Mouse (Mus musculus): ENCODE data around the gene Lsm14a. TPM values are rescaled to one million over a fixed set of nuclear protein-coding genes. Genes with fewer than 3 reads are reported as not detected.
A peak's percentile ranks its signal among the peaks of the same experiment; 100 is the strongest.

Lsm14a gene
- polyA plus RNA-seq, 1 experiment = 69.3 TPM

- TF ChIP-seq MAX (IDR thresholded peaks at IDR 0.05; ENCODE audit: low read depth) (no peak), TCF3 (IDR thresholded peaks at IDR 0.05; ENCODE audit: insufficient read length, low read depth) (no peak), USF1 (IDR thresholded peaks at IDR 0.05; ENCODE audit: low read depth) (no peak), MYOG (IDR thresholded peaks at IDR 0.05; ENCODE audit: control insufficient read depth in 1 of 3, insufficient read depth in 1 of 3, insufficient read length in 2 of 3, low read depth in 2 of 3) (no peak), POLR2A (IDR thresholded peaks at IDR 0.05; ENCODE audit: insufficient read length, low read depth) (no peak), MYOD1 (IDR thresholded peaks at IDR 0.05; ENCODE audit: control insufficient read depth in 1 of 3, insufficient read length in 2 of 3, low read depth in 2 of 3) (no peak), REST (IDR thresholded peaks at IDR 0.05; ENCODE audit: insufficient read depth, insufficient read length) (no peak), E2F4 (IDR thresholded peaks at IDR 0.05; ENCODE audit: insufficient read depth) (no peak), SRF (IDR thresholded peaks at IDR 0.05; ENCODE audit: control insufficient read depth, insufficient read length, low read depth) (no peak), TCF12 (IDR thresholded peaks at IDR 0.05; ENCODE audit: insufficient read depth, poor library complexity, severe bottlenecking) (no peak), CEBPB (IDR thresholded peaks at IDR 0.05; ENCODE audit: insufficient read depth, poor library complexity, severe bottlenecking) (no peak), POLR2AphosphoS2 (IDR thresholded peaks at IDR 0.05; ENCODE audit: insufficient read length, low read depth) (no peak)
- H3ac ChIP-seq (ENCODE audit: control insufficient read depth, insufficient read length) = no peak overlapping the region
- no peaks in the 10 kb centered on the region for H3K27me3 ChIP-seq (ENCODE audit: control insufficient read depth, insufficient read depth, insufficient read length)
- no peak overlapping the region for H3K4me3 ChIP-seq
- peaks cover 80% of the 10 kb centered on the region for H3K36me3 ChIP-seq (ENCODE audit: control insufficient read depth, insufficient read depth)
- H3K4me2 ChIP-seq (ENCODE audit: low read depth) = peak overlapping the region; percentile 59
- no peaks in the 10 kb centered on the region for H3K79me2 ChIP-seq (ENCODE audit: control insufficient read depth, insufficient read depth)
Measured at GRCm38 (mm10) chr7:34348011-34348410, 45.1 kb downstream of the Lsm14a start.

- no peaks in the 10 kb centered on the region for H3K79me2 ChIP-seq (ENCODE audit: control insufficient read depth, insufficient read depth)
- no peak overlapping the region for H3ac ChIP-seq (ENCODE audit: control insufficient read depth, insufficient read length)
- H3K27me3 ChIP-seq (ENCODE audit: control insufficient read depth, insufficient read depth, insufficient read length) = no peaks in the 10 kb centered on the region
- peaks cover 73% of the 10 kb centered on the region for H3K36me3 ChIP-seq (ENCODE audit: control insufficient read depth, insufficient read depth)
- TF ChIP-seq USF1 (IDR thresholded peaks at IDR 0.05; ENCODE audit: low read depth) (no peak), MYOG (IDR thresholded peaks at IDR 0.05; ENCODE audit: control insufficient read depth in 1 of 3, insufficient read depth in 1 of 3, insufficient read length in 2 of 3, low read depth in 2 of 3) (no peak), TCF12 (IDR thresholded peaks at IDR 0.05; ENCODE audit: insufficient read depth, poor library complexity, severe bottlenecking) (no peak), E2F4 (IDR thresholded peaks at IDR 0.05; ENCODE audit: insufficient read depth) (no peak), CEBPB (IDR thresholded peaks at IDR 0.05; ENCODE audit: insufficient read depth, poor library complexity, severe bottlenecking) (no peak), REST (IDR thresholded peaks at IDR 0.05; ENCODE audit: insufficient read depth, insufficient read length) (no peak), POLR2AphosphoS2 (IDR thresholded peaks at IDR 0.05; ENCODE audit: insufficient read length, low read depth) (no peak), MAX (IDR thresholded peaks at IDR 0.05; ENCODE audit: low read depth) (no peak), POLR2A (IDR thresholded peaks at IDR 0.05; ENCODE audit: insufficient read length, low read depth) (no peak), SRF (IDR thresholded peaks at IDR 0.05; ENCODE audit: control insufficient read depth, insufficient read length, low read depth) (no peak), MYOD1 (IDR thresholded peaks at IDR 0.05; ENCODE audit: control insufficient read depth in 1 of 3, insufficient read length in 2 of 3, low read depth in 2 of 3) (no peak)
- no peak overlapping the region for H3K4me2 ChIP-seq (ENCODE audit: low read depth)
- no peak overlapping the region for H3K4me3 ChIP-seq
Measured at GRCm38 (mm10) chr7:34347041-34347440, 46.1 kb downstream of the Lsm14a start.

- peaks cover 68% of the 10 kb centered on the region for H3K36me3 ChIP-seq (ENCODE audit: control insufficient read depth, insufficient read depth)
- no peaks in the 10 kb centered on the region for H3K27me3 ChIP-seq (ENCODE audit: control insufficient read depth, insufficient read depth, insufficient read length)
- H3K79me2 ChIP-seq (ENCODE audit: control insufficient read depth, insufficient read depth) = no peaks in the 10 kb centered on the region
- H3K4me3 ChIP-seq = no peak overlapping the region
- no peak overlapping the region for H3K4me2 ChIP-seq (ENCODE audit: low read depth)
- TF ChIP-seq REST (IDR thresholded peaks at IDR 0.05; ENCODE audit: insufficient read depth, insufficient read length) (no peak), SRF (IDR thresholded peaks at IDR 0.05; ENCODE audit: control insufficient read depth, insufficient read length, low read depth) (no peak), POLR2A (IDR thresholded peaks at IDR 0.05; ENCODE audit: insufficient read length, low read depth) (no peak), CEBPB (IDR thresholded peaks at IDR 0.05; ENCODE audit: insufficient read depth, poor library complexity, severe bottlenecking) (no peak)
- H3ac ChIP-seq (ENCODE audit: control insufficient read depth, insufficient read length) = no peak overlapping the region
Measured at GRCm38 (mm10) chr7:34346505-34346904, 46.6 kb downstream of the Lsm14a start.

GRCm38 (mm10) chr7:34342040-34342793 is 50.9 kb downstream of the Lsm14a start:
- TF ChIP-seq MYOG (IDR thresholded peaks at IDR 0.05; ENCODE audit: control insufficient read depth in 1 of 3, insufficient read depth in 1 of 3, insufficient read length in 2 of 3, low read depth in 2 of 3) (no peak), SRF (IDR thresholded peaks at IDR 0.05; ENCODE audit: control insufficient read depth, insufficient read length, low read depth) (no peak), POLR2A (IDR thresholded peaks at IDR 0.05; ENCODE audit: insufficient read length, low read depth) (no peak), TCF12 (IDR thresholded peaks at IDR 0.05; ENCODE audit: insufficient read depth, poor library complexity, severe bottlenecking) (no peak), REST (IDR thresholded peaks at IDR 0.05; ENCODE audit: insufficient read depth, insufficient read length) (no peak), TCF3 (IDR thresholded peaks at IDR 0.05; ENCODE audit: insufficient read length, low read depth) (no peak), POLR2AphosphoS2 (IDR thresholded peaks at IDR 0.05; ENCODE audit: insufficient read length, low read depth) (peak; percentile 73), MAX (IDR thresholded peaks at IDR 0.05; ENCODE audit: low read depth) (no peak), MYOD1 (IDR thresholded peaks at IDR 0.05; ENCODE audit: control insufficient read depth in 1 of 3, insufficient read length in 2 of 3, low read depth in 2 of 3) (peak in 1 of 3 experiments; percentile 58), CEBPB (IDR thresholded peaks at IDR 0.05; ENCODE audit: insufficient read depth, poor library complexity, severe bottlenecking) (no peak), USF1 (IDR thresholded peaks at IDR 0.05; ENCODE audit: low read depth) (no peak), E2F4 (IDR thresholded peaks at IDR 0.05; ENCODE audit: insufficient read depth) (no peak)
- H3K4me2 ChIP-seq (ENCODE audit: low read depth) = peak overlapping the region; percentile 54
- H3K36me3 ChIP-seq (ENCODE audit: control insufficient read depth, insufficient read depth) = peaks cover 48% of the 10 kb centered on the region
- H3K79me2 ChIP-seq (ENCODE audit: control insufficient read depth, insufficient read depth) = no peaks in the 10 kb centered on the region
- H3ac ChIP-seq (ENCODE audit: control insufficient read depth, insufficient read length) = no peak overlapping the region
- H3K27me3 ChIP-seq (ENCODE audit: control insufficient read depth, insufficient read depth, insufficient read length) = no peaks in the 10 kb centered on the region
- H3K4me3 ChIP-seq = no peak overlapping the region

Data from myocyte (in vitro differentiated cells).